Mouse (Mus musculus) midbrain, embryonic 10.5 days (tissue): ENCODE measurements around the gene Pde4d. TPM values are rescaled to one million over a fixed set of nuclear protein-coding genes. Genes with fewer than 3 reads are reported as not detected.

Source experiments
- DNase-seq: peaks from one replicate; pipeline ENCODE4 v3.0.0-alpha.2; 2017; ENCODE audit warnings: low spot score
- H3K27ac ChIP-seq: fragments of 300-500 bp; sonication (generic); replicated peaks from 2 replicates; pipeline ENCODE4 v1.5.1; 2016; ENCODE audit warnings: mild to moderate bottlenecking
- H3K27me3 ChIP-seq: fragments of 300-500 bp; sonication (generic); 2 replicates; pipeline ENCODE4 v1.6.1; 2016; ENCODE audit warnings: low read depth, mild to moderate bottlenecking; ENCODE audit not compliant: poor library complexity, severe bottlenecking
- H3K36me3 ChIP-seq: fragments of 300-500 bp; sonication (generic); 2 replicates; pipeline ENCODE4 v1.6.1; 2016; ENCODE audit warnings: mild to moderate bottlenecking, moderate library complexity
- H3K4me1 ChIP-seq: fragments of 300-500 bp; sonication (generic); 2 replicates; pipeline ENCODE4 v1.6.1; 2016
- H3K4me3 ChIP-seq: fragments of 300-500 bp; sonication (generic); 2 replicates; pipeline ENCODE4 v1.5.1; 2016; ENCODE audit warnings: mild to moderate bottlenecking, moderate library complexity
- H3K9me3 ChIP-seq: fragments of 300-500 bp; sonication (generic); replicated peaks from 2 replicates; pipeline ENCODE4 v1.6.1; 2016; ENCODE audit warnings: mild to moderate bottlenecking
- WGBS: fragments of 180-500 bp; shearing (Covaris S2); methylation state at CpG from one replicate; pipeline ENCODE4 v1.1.7; 2016; 5-methylcytosine and 5-hydroxymethylcytosine counted together
- polyA plus RNA-seq: library from polyadenylated mRNA; unstranded; fragments of >200 nt; fragmentation: Nextera tagmentation; extraction: Ambion mirVana; gene quantifications from 2 replicates; pipeline ENCODE4 v1.2.1, GENCODE M21; 2016

The Pde4d gene
- polyA plus RNA-seq, 1 experiment from 2014 or later: 10.8 TPM

GRCm38 (mm10) chr13:108626166-108626565 is 176.4 kb downstream of the Pde4d start:
- DNase-seq: no peak
- WGBS: 84% methylated on average over 3 of the region's 3 CpGs

GRCm38 (mm10) chr13:108628501-108628900 is 178.8 kb downstream of the Pde4d start:
- DNase-seq: no peak
- no peaks in the 10 kb centered on the region for H3K9me3 ChIP-seq
- 93% methylated on average over 2 of the region's 2 CpGs for WGBS
- no peaks in the 10 kb centered on the region for H3K4me1 ChIP-seq
- no peak overlapping the region for H3K4me3 ChIP-seq
- no peaks in the 10 kb centered on the region for H3K27me3 ChIP-seq
- H3K36me3 ChIP-seq: no peaks in the 10 kb centered on the region
- H3K27ac ChIP-seq: no peak overlapping the region

More at GRCm38 (mm10) chr13:108626166-108626565, 176.4 kb downstream of the Pde4d start:
- Histone ChIP-seq H3K9me3 (no peaks in the 10 kb centered on the region), H3K4me1 (no peaks in the 10 kb centered on the region), H3K27me3 (no peaks in the 10 kb centered on the region), H3K4me3 (no peak overlapping the region), H3K27ac (no peak overlapping the region), H3K36me3 (no peaks in the 10 kb centered on the region)

- Histone ChIP-seq H3K27me3 (no peaks in the 10 kb centered on the region), H3K4me1 (no peaks in the 10 kb centered on the region), H3K36me3 (no peaks in the 10 kb centered on the region), H3K9me3 (no peaks in the 10 kb centered on the region), H3K4me3 (no peak overlapping the region), H3K27ac (no peak overlapping the region)
- 84% methylated on average over 2 of the region's 2 CpGs for WGBS
- DNase-seq: no peak
Observed at GRCm38 (mm10) chr13:108630576-108630975, 180.8 kb downstream of the Pde4d start.

- no peaks in the 10 kb centered on the region for H3K27me3 ChIP-seq
- no peaks in the 10 kb centered on the region for H3K9me3 ChIP-seq
- H3K27ac ChIP-seq: no peak overlapping the region
- no peak for DNase-seq
- H3K36me3 ChIP-seq: no peaks in the 10 kb centered on the region
- H3K4me3 ChIP-seq: no peak overlapping the region
- 81% methylated on average over 3 of the region's 3 CpGs for WGBS
- H3K4me1 ChIP-seq: no peaks in the 10 kb centered on the region
Observed at GRCm38 (mm10) chr13:108631222-108631621, 181.5 kb downstream of the Pde4d start.

- no peak for DNase-seq
- Histone ChIP-seq H3K36me3 (no peaks in the 10 kb centered on the region), H3K27me3 (no peaks in the 10 kb centered on the region), H3K27ac (no peak overlapping the region), H3K4me3 (no peak overlapping the region), H3K9me3 (no peaks in the 10 kb centered on the region), H3K4me1 (no peaks in the 10 kb centered on the region)
- whole genome bisulfite sequencing: 73% methylated on average over 1 of the region's 1 CpGs
Observed at GRCm38 (mm10) chr13:108636526-108636925, 186.8 kb downstream of the Pde4d start.

- Histone ChIP-seq H3K27ac (no peak overlapping the region), H3K36me3 (no peaks in the 10 kb centered on the region), H3K4me1 (no peaks in the 10 kb centered on the region), H3K4me3 (no peak overlapping the region), H3K27me3 (no peaks in the 10 kb centered on the region), H3K9me3 (no peaks in the 10 kb centered on the region)
- WGBS: 88% methylated on average over 5 of the region's 5 CpGs
- DNase-seq: no peak
Observed at GRCm38 (mm10) chr13:108642259-108642658, 192.5 kb downstream of the Pde4d start.

- Histone ChIP-seq H3K4me1 (no peaks in the 10 kb centered on the region), H3K9me3 (no peaks in the 10 kb centered on the region), H3K27me3 (no peaks in the 10 kb centered on the region), H3K4me3 (no peak overlapping the region), H3K27ac (no peak overlapping the region), H3K36me3 (no peaks in the 10 kb centered on the region)
- no peak for DNase-seq
- WGBS: 84% methylated on average over 6 of the region's 6 CpGs
Observed at GRCm38 (mm10) chr13:108646801-108647200, 197.1 kb downstream of the Pde4d start.

- 87% methylated on average over 11 of the region's 11 CpGs for WGBS
- Histone ChIP-seq H3K4me3 (no peak overlapping the region), H3K4me1 (no peaks in the 10 kb centered on the region)
Observed at GRCm38 (mm10) chr13:108647239-108647638, 197.5 kb downstream of the Pde4d start.

GRCm38 (mm10) chr13:108654026-108654723 is 204.4 kb downstream of the Pde4d start:
- H3K9me3 ChIP-seq: no peaks in the 10 kb centered on the region
- 85% methylated on average over 10 of the region's 10 CpGs for WGBS
- H3K27ac ChIP-seq: no peak overlapping the region
- no peaks in the 10 kb centered on the region for H3K36me3 ChIP-seq
- H3K4me3 ChIP-seq: no peak overlapping the region
- H3K27me3 ChIP-seq: no peaks in the 10 kb centered on the region
- H3K4me1 ChIP-seq: no peaks in the 10 kb centered on the region
- no peak for DNase-seq

More at GRCm38 (mm10) chr13:108647239-108647638, 197.5 kb downstream of the Pde4d start:
- no peak for DNase-seq
- Histone ChIP-seq H3K27ac (no peak overlapping the region), H3K9me3 (no peaks in the 10 kb centered on the region), H3K36me3 (no peaks in the 10 kb centered on the region), H3K27me3 (no peaks in the 10 kb centered on the region)

- Histone ChIP-seq H3K4me1 (no peaks in the 10 kb centered on the region), H3K36me3 (no peaks in the 10 kb centered on the region), H3K27me3 (no peaks in the 10 kb centered on the region), H3K27ac (no peak overlapping the region), H3K4me3 (no peak overlapping the region), H3K9me3 (no peaks in the 10 kb centered on the region)
- no peak for DNase-seq
Observed at GRCm38 (mm10) chr13:108666579-108666978, 216.8 kb downstream of the Pde4d start.

GRCm38 (mm10) chr13:108667077-108667476 is 217.3 kb downstream of the Pde4d start:
- Histone ChIP-seq H3K4me1 (no peaks in the 10 kb centered on the region), H3K9me3 (no peaks in the 10 kb centered on the region), H3K4me3 (no peak overlapping the region), H3K27me3 (no peaks in the 10 kb centered on the region), H3K27ac (no peak overlapping the region), H3K36me3 (no peaks in the 10 kb centered on the region)
- DNase-seq: no peak
- 88% methylated on average over 1 of the region's 1 CpGs for WGBS

GRCm38 (mm10) chr13:108677056-108677455 is 227.3 kb downstream of the Pde4d start:
- no peaks in the 10 kb centered on the region for H3K9me3 ChIP-seq
- DNase-seq: no peak
- H3K27ac ChIP-seq: no peak overlapping the region
- H3K4me1 ChIP-seq: no peaks in the 10 kb centered on the region
- no peaks in the 10 kb centered on the region for H3K27me3 ChIP-seq
- no peaks in the 10 kb centered on the region for H3K36me3 ChIP-seq
- H3K4me3 ChIP-seq: no peak overlapping the region

- no peak overlapping the region for H3K27ac ChIP-seq
- WGBS: 91% methylated on average over 4 of the region's 4 CpGs
- no peaks in the 10 kb centered on the region for H3K4me1 ChIP-seq
- no peak overlapping the region for H3K4me3 ChIP-seq
- no peak for DNase-seq
- no peaks in the 10 kb centered on the region for H3K27me3 ChIP-seq
- no peaks in the 10 kb centered on the region for H3K36me3 ChIP-seq
- H3K9me3 ChIP-seq: no peaks in the 10 kb centered on the region
Observed at GRCm38 (mm10) chr13:108683018-108683417, 233.3 kb downstream of the Pde4d start.

GRCm38 (mm10) chr13:108685817-108686216 is 236.1 kb downstream of the Pde4d start:
- Histone ChIP-seq H3K36me3 (no peaks in the 10 kb centered on the region), H3K27me3 (no peaks in the 10 kb centered on the region), H3K9me3 (no peaks in the 10 kb centered on the region), H3K4me3 (no peak overlapping the region), H3K4me1 (no peaks in the 10 kb centered on the region), H3K27ac (no peak overlapping the region)
- no peak for DNase-seq
- 94% methylated on average over 7 of the region's 7 CpGs for WGBS
